Mouse (Mus musculus) lung, postnatal 0 days (tissue): ENCODE data around the gene Pfdn4.

Source experiments
- CTCF ChIP-seq: IDR thresholded peaks from 2 replicates; pipeline ENCODE4 v1.5.1; 2016; ENCODE audit warnings: antibody characterized with exemption, mild to moderate bottlenecking
- EP300 ChIP-seq: IDR thresholded peaks from 2 replicates; pipeline ENCODE4 v1.6.1; 2016; ENCODE audit warnings: antibody characterized with exemption, mild to moderate bottlenecking, control low read depth

DNA sequence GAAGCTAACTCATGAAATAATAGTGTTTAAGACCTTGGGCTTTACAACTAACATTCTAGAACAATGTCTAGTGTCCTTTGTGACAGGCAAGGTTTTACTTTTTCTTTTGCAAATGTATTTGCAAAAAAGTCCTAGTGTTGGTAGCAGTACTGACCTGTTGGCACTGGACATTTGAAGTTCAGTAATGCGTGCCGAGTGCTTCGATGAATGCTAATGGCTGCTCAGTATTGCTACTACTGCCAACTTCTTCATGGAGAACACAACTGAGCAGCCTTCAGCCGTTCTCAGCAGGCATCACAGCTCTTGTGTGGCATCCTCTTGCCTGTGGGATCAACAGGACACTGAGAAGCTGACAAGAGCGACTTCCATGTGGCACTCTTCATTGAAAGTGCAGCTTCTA lies 22.1 kb upstream of the Pfdn4 start:
- TF ChIP-seq CTCF (no peak), EP300 (no peak)
